Mouse (Mus musculus) heart, postnatal 10 days (tissue): ENCODE results near the gene Adig. TPM values are rescaled to one million over a fixed set of nuclear protein-coding genes. Genes with fewer than 3 reads are reported as not detected.

Experiments
- DNase-seq, 2 experiments: peaks; one replicate each; pipeline ENCODE4 v3.0.0; 2021
- intact Hi-C: fragments of 180-260 bp; cut with DNase I; formaldehyde crosslinking; loops from one replicate; pipeline ENCODE4 v1.15.1; 2025
- total RNA-seq, 2 experiments: library from RNA; stranded (reverse); gene quantifications; 2 replicates each; pipeline ENCODE4 v1.2.3; 2021

Gene Adig
- total RNA-seq, 2 experiments from 2014 or later, result 5.5 to 19.7 TPM

- no peak for DNase-seq
- intact Hi-C loops, result no loop called here
These were observed 37.3 kb downstream of the Adig start for GRCm38 (mm10) chr2:158539433-158540305.

- no peak for DNase-seq
- intact Hi-C loops, result no loop called here
These were observed 38.9 kb downstream of the Adig start for GRCm38 (mm10) chr2:158541286-158541685.

GRCm38 (mm10) chr2:158545266-158545665, 42.9 kb downstream of the Adig start:
- DNase-seq, result no peak
- intact Hi-C loops, result no loop called here

GRCm38 (mm10) chr2:158546751-158547150, 44.3 kb downstream of the Adig start:
- intact Hi-C loops, result no loop called here
- DNase-seq, result peak; percentile 59 to 81

GRCm38 (mm10) chr2:158550067-158550466, 47.7 kb downstream of the Adig start:
- intact Hi-C loops, result loop anchor here (2.0 to 5.0 kb wide), 3 partner anchors 91 to 312 kb away; no protein-coding TSS in a partner anchor
- DNase-seq, result peak; percentile 70 to 87

- no peak for DNase-seq
- intact Hi-C loops, result loop anchor here (5.0 kb wide), 2 partner anchors 193 to 308 kb away; no protein-coding TSS in a partner anchor
These were observed 52.0 kb downstream of the Adig start for GRCm38 (mm10) chr2:158554366-158554765.

GRCm38 (mm10) chr2:158555252-158555651, 52.8 kb downstream of the Adig start:
- DNase-seq, result peak; percentile 19 to 25
- intact Hi-C loops, result no loop called here

- intact Hi-C loops, result no loop called here
- DNase-seq, result peak in 1 of 2 experiments; percentile 12
These were observed 53.4 kb downstream of the Adig start for GRCm38 (mm10) chr2:158555812-158556211.

GRCm38 (mm10) chr2:158556225-158556624, 53.8 kb downstream of the Adig start:
- intact Hi-C loops, result no loop called here
- DNase-seq, result peak; percentile 63 to 81

GRCm38 (mm10) chr2:158556750-158557149, 54.3 kb downstream of the Adig start:
- no peak for DNase-seq
- intact Hi-C loops, result no loop called here

Other genes starting within 250 kb of the Adig start
- gene Bpi, start 244.5 kb upstream of the Adig start, total RNA-seq, result not detected
- gene Lbp, start 196.1 kb upstream of the Adig start, total RNA-seq, result 1 to 10 TPM; 5.9 to 6.6 TPM
- under 1 TPM in 1 of 2 experiments, not detected in 1; 0.24 TPM for gene Snhg11, start 127.0 kb upstream of the Adig start, total RNA-seq
- gene Ralgapb, start 92.8 kb upstream of the Adig start, total RNA-seq, result 10 to 100 TPM; 30.5 to 33.3 TPM
- gene Arhgap40, start 10.2 kb downstream of the Adig start, total RNA-seq, result not detected
- gene Slc32a1, start 108.2 kb downstream of the Adig start, total RNA-seq, result not detected
- gene Actr5, start 122.3 kb downstream of the Adig start, total RNA-seq, result 1 to 10 TPM; 7.5 to 8.2 TPM
- gene Ppp1r16b, start 162.8 kb downstream of the Adig start, total RNA-seq, result 10 to 100 TPM; 18.3 to 22.1 TPM